Mouse (Mus musculus): ENCODE data around the gene 4930404H24Rik. TPM values are rescaled to one million over a fixed set of nuclear protein-coding genes. Genes with fewer than 3 reads are reported as not detected.
A peak's percentile ranks its signal among the peaks of the same experiment; 100 is the strongest.

The 4930404H24Rik gene
- polyA plus RNA-seq, 1 experiment from 2014 or later: not detected

- Histone ChIP-seq H3K9me3 (no peaks in the 10 kb centered on the region), H3K27ac (no peak overlapping the region), H3K4me3 (peak overlapping the region; percentile 68), H3K9ac (peak overlapping the region; percentile 67), H3K4me2 (replicated peaks) (peak overlapping the region; percentile 99), H3K36me3 (no peaks in the 10 kb centered on the region), H3K27me3 (peaks cover 81% of the 10 kb centered on the region), H3K4me1 (peaks cover 28% of the 10 kb centered on the region)
- peak; percentile 3; the same call in 1 of the 2 replicates for ATAC-seq (ENCODE audit: low FRiP score, low read depth)
- 0% methylated on average over 43 of the region's 53 CpGs for WGBS
These were observed 36.8 kb downstream of the 4930404H24Rik start for GRCm38 (mm10) chr2:153529365-153529781.

- Histone ChIP-seq H3K36me3 (no peaks in the 10 kb centered on the region), H3K4me2 (replicated peaks) (peak within 1 kb of the TSS; percentile 99), H3K4me1 (peaks cover 28% of the 10 kb centered on the region), H3K9ac (peak within 1 kb of the TSS; percentile 67), H3K27ac (no peak within 1 kb of the TSS), H3K9me3 (no peaks in the 10 kb centered on the region), H3K27me3 (peaks cover 76% of the 10 kb centered on the region), H3K4me3 (peak within 1 kb of the TSS; percentile 68)
- 2% methylated on average over 45 of the region's 86 CpGs for WGBS
- peak; percentile 12; the same call in 1 of the 2 replicates for ATAC-seq (ENCODE audit: low FRiP score, low read depth)
These were observed 37.6 kb downstream of the 4930404H24Rik start, which contains the start of gene Nol4l for GRCm38 (mm10) chr2:153529931-153530766. Gene Nol4l (minus strand): TSS chr2:153529971.

GRCm38 (mm10) chr2:153530948-153531347 lies 38.4 kb downstream of the 4930404H24Rik start:
- H3K27me3 ChIP-seq: peaks cover 68% of the 10 kb centered on the region
- 0 out of 2 replicates have a peak overlapping the region, but pooled peaks have one; percentile 68 for H3K4me3 ChIP-seq
- no peak for ATAC-seq (ENCODE audit: low FRiP score, low read depth)
- H3K4me2 ChIP-seq (replicated peaks): peak overlapping the region; percentile 99; the same call in 1 of the 2 replicates
- 44% methylated on average over 5 of the region's 5 CpGs for WGBS
- no peak overlapping the region for H3K27ac ChIP-seq
- no peaks in the 10 kb centered on the region for H3K9me3 ChIP-seq
- H3K36me3 ChIP-seq: no peaks in the 10 kb centered on the region
- H3K4me1 ChIP-seq: peaks cover 24% of the 10 kb centered on the region
- H3K9ac ChIP-seq: no peak overlapping the region

GRCm38 (mm10) chr2:153533981-153534380 lies 41.4 kb downstream of the 4930404H24Rik start:
- peaks cover 4% of the 10 kb centered on the region for H3K4me1 ChIP-seq
- H3K36me3 ChIP-seq: no peaks in the 10 kb centered on the region
- H3K4me3 ChIP-seq: no peak overlapping the region
- WGBS: 73% methylated on average over 1 of the region's 1 CpGs
- H3K9me3 ChIP-seq: no peaks in the 10 kb centered on the region
- ATAC-seq (ENCODE audit: low FRiP score, low read depth): no peak
- no peak overlapping the region for H3K27ac ChIP-seq
- H3K27me3 ChIP-seq: peaks cover 38% of the 10 kb centered on the region
- H3K4me2 ChIP-seq (replicated peaks): no peak overlapping the region
- no peak overlapping the region for H3K9ac ChIP-seq

- Histone ChIP-seq H3K4me2 (replicated peaks) (no peak overlapping the region), H3K4me3 (no peak overlapping the region), H3K27ac (no peak overlapping the region), H3K27me3 (no peaks in the 10 kb centered on the region), H3K9me3 (no peaks in the 10 kb centered on the region), H3K36me3 (no peaks in the 10 kb centered on the region), H3K4me1 (no peaks in the 10 kb centered on the region), H3K9ac (no peak overlapping the region)
- no peak for ATAC-seq (ENCODE audit: low FRiP score, low read depth)
- 75% methylated on average over 3 of the region's 3 CpGs for WGBS
These were observed 46.3 kb downstream of the 4930404H24Rik start for GRCm38 (mm10) chr2:153538898-153539297.

GRCm38 (mm10) chr2:153542936-153543668 lies 50.5 kb downstream of the 4930404H24Rik start:
- Histone ChIP-seq H3K4me1 (peaks cover 16% of the 10 kb centered on the region), H3K9ac (no peak overlapping the region), H3K9me3 (no peaks in the 10 kb centered on the region), H3K4me3 (no peak overlapping the region), H3K27me3 (no peaks in the 10 kb centered on the region; the same call in 1 of the 2 replicates), H3K4me2 (replicated peaks) (no peak overlapping the region), H3K36me3 (no peaks in the 10 kb centered on the region), H3K27ac (no peak overlapping the region)
- WGBS: 85% methylated on average over 8 of the region's 8 CpGs
- ATAC-seq (ENCODE audit: low FRiP score, low read depth): no peak

Other genes starting within 250 kb of the 4930404H24Rik start
- gene Kif3b, start 201.4 kb upstream of the 4930404H24Rik start, polyA plus RNA-seq (2015; fragmentation: Nextera tagmentation; extraction: Ambion mirVana): 6.0 and 6.3 TPM in 2 replicates
- gene Asxl1, start 147.0 kb upstream of the 4930404H24Rik start, polyA plus RNA-seq (2015; fragmentation: Nextera tagmentation; extraction: Ambion mirVana): 13.2 and 14.2 TPM in 2 replicates
- gene Nol4l, start 37.2 kb downstream of the 4930404H24Rik start, polyA plus RNA-seq (2015; fragmentation: Nextera tagmentation; extraction: Ambion mirVana): 11.8 and 13.2 TPM in 2 replicates
- gene Commd7, start 140.0 kb downstream of the 4930404H24Rik start, polyA plus RNA-seq (2015; fragmentation: Nextera tagmentation; extraction: Ambion mirVana): 77.0 and 79.4 TPM in 2 replicates
- 10.8 and 11.1 TPM in 2 replicates for gene Dnmt3b, start 156.7 kb downstream of the 4930404H24Rik start, polyA plus RNA-seq (2015; fragmentation: Nextera tagmentation; extraction: Ambion mirVana)
- gene Dnmt3c, start 203.9 kb downstream of the 4930404H24Rik start, polyA plus RNA-seq (2015; fragmentation: Nextera tagmentation; extraction: Ambion mirVana): not detected in 2 replicates
- 224 and 228 TPM in 2 replicates for gene Mapre1, start 248.5 kb downstream of the 4930404H24Rik start, polyA plus RNA-seq (2015; fragmentation: Nextera tagmentation; extraction: Ambion mirVana)

All from limb, embryonic 13.5 days (tissue).